Mouse (Mus musculus): ENCODE results near the gene Cln3. TPM values are rescaled to one million over a fixed set of nuclear protein-coding genes. Genes with fewer than 3 reads are reported as not detected.

The Cln3 gene
- polyA plus RNA-seq, 1 experiment from 2014 or later: 38.4 TPM

DNA sequence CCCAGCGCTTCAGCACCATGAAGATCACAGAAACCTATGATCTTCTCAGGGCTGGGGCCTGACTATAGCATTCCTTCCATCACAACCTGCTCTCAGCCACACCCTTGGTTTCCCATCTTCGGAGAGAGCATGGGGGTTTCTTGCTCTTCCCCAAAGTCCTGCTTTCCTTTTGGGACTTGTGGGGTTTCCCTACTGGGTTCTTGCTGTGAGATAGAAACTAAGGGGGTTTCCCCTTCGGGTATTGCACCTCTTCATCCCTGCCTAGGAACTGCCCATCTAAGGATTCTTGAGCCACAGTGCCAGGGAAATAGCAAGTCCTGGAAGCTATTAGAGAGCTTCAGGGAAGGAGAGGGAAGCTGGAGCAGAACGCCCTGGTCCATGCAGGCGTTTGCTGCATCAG, 10.3 kb upstream of the Cln3 start:
- H3K4me2 ChIP-seq (replicated peaks): no peak overlapping the region

DNA sequence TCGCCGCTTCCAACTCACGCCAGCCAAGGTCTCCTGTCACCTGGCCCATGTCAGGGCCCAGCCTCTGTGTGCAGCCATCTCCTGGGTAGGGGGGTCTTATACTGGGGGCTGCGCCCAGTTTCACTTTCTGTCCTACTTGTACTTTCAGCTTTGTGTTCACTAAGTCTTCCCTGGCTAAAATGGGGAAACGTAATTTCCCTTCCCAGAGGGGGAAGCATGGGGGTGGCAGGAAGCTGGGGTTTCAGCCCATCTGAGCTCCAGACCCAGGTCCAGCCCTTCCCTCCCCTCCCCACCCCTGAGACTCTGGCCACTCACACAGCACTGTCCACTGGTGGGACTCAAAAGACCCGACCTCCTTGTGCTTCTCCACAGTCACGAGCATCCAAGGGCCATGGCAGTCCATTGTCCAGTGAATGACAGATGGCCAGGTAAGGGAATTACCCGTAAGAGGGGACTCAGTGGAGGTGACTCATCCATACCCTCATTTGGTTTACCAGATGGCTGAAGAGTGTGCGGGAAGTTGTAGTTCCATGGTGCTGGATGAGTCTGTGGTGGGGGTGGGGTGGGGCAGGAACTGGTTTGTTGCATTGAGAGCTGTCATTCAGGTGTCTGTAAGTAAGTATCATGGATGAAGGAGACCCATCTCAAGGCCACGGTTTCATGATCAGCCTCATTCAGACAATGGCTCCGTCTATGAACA, 9.4 kb upstream of the Cln3 start, which contains the start of gene Il27:
Il27 (minus strand) TSS at position 80 of the 700 bp plus-strand sequence.
- Histone ChIP-seq H3K9ac (no peak within 1 kb of the TSS), H3K4me3 (replicated peaks) (no peak within 1 kb of the TSS), H3K36me3 (no peaks in the 10 kb centered on the region), H3K4me2 (replicated peaks) (no peak within 1 kb of the TSS), H3K4me1 (no peaks in the 10 kb centered on the region), H3K9me3 (replicated peaks) (no peaks in the 10 kb centered on the region), H3K27ac (replicated peaks) (no peak within 1 kb of the TSS), H3K27me3 (no peaks in the 10 kb centered on the region)
- no peak for ATAC-seq (ENCODE audit: insufficient number of reproducible peaks, low FRiP score, low TSS enrichment, low read depth)
- WGBS: 81% methylated on average over 11 of the region's 11 CpGs

More for the DNA sequence above, 10.3 kb upstream of the Cln3 start:
- H3K9me3 ChIP-seq (replicated peaks): no peaks in the 10 kb centered on the region
- ATAC-seq (ENCODE audit: insufficient number of reproducible peaks, low FRiP score, low TSS enrichment, low read depth): no peak
- H3K27ac ChIP-seq (replicated peaks): no peak overlapping the region
- no peaks in the 10 kb centered on the region for H3K27me3 ChIP-seq
- 77% methylated on average over 5 of the region's 5 CpGs for WGBS
- H3K4me3 ChIP-seq (replicated peaks): no peak overlapping the region
- no peaks in the 10 kb centered on the region for H3K4me1 ChIP-seq
- no peaks in the 10 kb centered on the region for H3K36me3 ChIP-seq
- H3K9ac ChIP-seq: no peak overlapping the region

DNA sequence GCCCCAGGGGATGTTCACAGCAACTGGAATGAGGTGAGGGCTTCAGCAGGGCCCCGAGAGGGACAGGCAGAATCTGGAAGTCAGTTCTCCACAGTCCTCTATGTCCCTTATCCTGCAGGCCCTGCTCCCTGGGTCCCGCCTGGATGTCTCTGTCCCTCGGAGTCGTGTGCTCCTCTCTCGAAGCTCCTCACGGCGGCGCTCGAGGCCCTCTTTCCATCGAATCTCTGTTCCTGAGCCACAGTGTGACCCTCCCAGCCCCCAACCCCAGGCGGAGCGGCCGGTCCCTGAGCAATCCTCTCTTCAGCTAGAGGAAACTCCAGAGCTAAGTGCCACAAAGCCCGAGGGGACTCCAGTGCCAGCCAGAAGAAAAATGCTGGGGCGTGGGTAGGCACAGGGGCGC, 2.2 kb upstream of the Cln3 start:
- Histone ChIP-seq H3K9me3 (replicated peaks) (no peaks in the 10 kb centered on the region), H3K4me2 (replicated peaks) (peak overlapping the region; percentile 47), H3K36me3 (no peaks in the 10 kb centered on the region), H3K4me3 (replicated peaks) (peak overlapping the region; percentile 23), H3K27me3 (peaks cover 15% of the 10 kb centered on the region), H3K27ac (replicated peaks) (no peak overlapping the region), H3K4me1 (peaks cover 2% of the 10 kb centered on the region), H3K9ac (0 out of 2 replicates have a peak overlapping the region, but pooled peaks have one; percentile 0)
- ATAC-seq (ENCODE audit: insufficient number of reproducible peaks, low FRiP score, low TSS enrichment, low read depth): peak; percentile 48
- WGBS: 3% methylated on average over 16 of the region's 16 CpGs

- H3K27me3 ChIP-seq: peaks cover 15% of the 10 kb centered on the region
- no peak overlapping the region for H3K9ac ChIP-seq
- H3K4me3 ChIP-seq (replicated peaks): no peak overlapping the region
- H3K27ac ChIP-seq (replicated peaks): no peak overlapping the region
- no peaks in the 10 kb centered on the region for H3K9me3 ChIP-seq (replicated peaks)
- H3K4me1 ChIP-seq: peaks cover 9% of the 10 kb centered on the region
- no peak overlapping the region for H3K4me2 ChIP-seq (replicated peaks)
- no peak for ATAC-seq (ENCODE audit: insufficient number of reproducible peaks, low FRiP score, low TSS enrichment, low read depth)
- no peaks in the 10 kb centered on the region for H3K36me3 ChIP-seq
- 54% methylated on average over 8 of the region's 8 CpGs for WGBS
Measured at GRCm38 (mm10) chr7:126586839-126587238, 1.2 kb upstream of the Cln3 start.

DNA sequence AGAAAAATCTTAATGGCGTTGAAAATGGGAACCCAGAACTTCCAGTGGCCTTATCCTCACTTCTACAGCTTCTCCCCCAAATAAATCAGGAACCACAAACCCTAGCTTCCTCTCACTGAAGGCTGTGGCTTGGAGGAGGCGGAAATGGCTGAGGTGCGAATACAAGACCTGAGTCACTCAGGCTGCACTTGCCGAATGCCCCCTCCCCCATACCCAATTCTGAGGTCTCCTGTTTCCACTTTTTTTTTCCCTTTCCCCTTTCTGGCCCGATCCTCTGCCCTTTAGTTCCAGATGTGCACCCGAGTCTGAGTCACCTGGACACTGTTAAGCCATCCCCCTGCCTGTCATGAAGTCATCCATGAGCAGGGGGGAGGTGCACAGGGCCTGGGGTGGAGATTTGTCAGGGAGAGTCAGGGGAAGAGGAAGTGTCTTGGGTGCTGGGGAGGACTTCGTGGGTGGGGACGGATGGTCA, 1.1 kb downstream of the Cln3 start, which contains the start of gene Apobr:
Apobr (plus strand) TSS at position 437 of the 472 bp plus-strand sequence.
- H3K4me3 ChIP-seq (replicated peaks): peak within 1 kb of the TSS; percentile 56
- peak within 1 kb of the TSS; percentile 94; the same call in 1 of the 2 replicates for H3K27ac ChIP-seq (replicated peaks)
- no peaks in the 10 kb centered on the region for H3K36me3 ChIP-seq
- peak within 1 kb of the TSS; percentile 80 for H3K4me2 ChIP-seq (replicated peaks)
- H3K27me3 ChIP-seq: peaks cover 15% of the 10 kb centered on the region
- no peak for ATAC-seq (ENCODE audit: insufficient number of reproducible peaks, low FRiP score, low TSS enrichment, low read depth)
- H3K9me3 ChIP-seq (replicated peaks): no peaks in the 10 kb centered on the region
- WGBS: 73% methylated on average over 8 of the region's 8 CpGs
- peaks cover 14% of the 10 kb centered on the region for H3K4me1 ChIP-seq
- H3K9ac ChIP-seq: no peak within 1 kb of the TSS

DNA sequence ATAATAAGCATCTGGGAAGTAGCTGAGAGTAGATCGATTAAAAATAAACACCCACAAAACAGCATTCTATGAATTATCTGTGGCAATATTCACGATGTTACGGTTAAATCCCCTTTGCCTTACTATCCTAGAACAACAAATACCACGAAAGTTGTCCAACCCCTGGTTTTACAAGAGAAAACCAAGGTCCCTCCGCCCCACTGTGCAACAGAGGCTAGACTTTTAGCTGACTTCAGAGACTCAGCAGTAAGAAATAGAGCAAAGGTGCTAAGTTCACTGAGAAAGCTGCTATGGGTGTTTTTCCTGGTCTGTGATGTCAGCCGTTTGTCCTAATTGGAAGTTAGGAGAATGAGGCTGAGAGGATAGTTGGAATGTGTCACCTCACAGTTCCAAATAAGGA, 1.9 kb downstream of the Cln3 start:
- Histone ChIP-seq H3K9me3 (replicated peaks) (no peaks in the 10 kb centered on the region), H3K27me3 (peaks cover 15% of the 10 kb centered on the region), H3K4me1 (peaks cover 14% of the 10 kb centered on the region), H3K36me3 (0 out of 2 replicates have a peak, but pooled peaks cover 4% of the 10 kb centered on the region), H3K27ac (replicated peaks) (peak overlapping the region; percentile 94), H3K4me3 (replicated peaks) (peak overlapping the region; percentile 56), H3K9ac (peak overlapping the region; percentile 40; the same call in 1 of the 2 replicates), H3K4me2 (replicated peaks) (peak overlapping the region; percentile 80)
- WGBS: 56% methylated on average over 6 of the region's 6 CpGs
- no peak for ATAC-seq (ENCODE audit: insufficient number of reproducible peaks, low FRiP score, low TSS enrichment, low read depth)

GRCm38 (mm10) chr7:126583251-126583709, 2.3 kb downstream of the Cln3 start:
- peak overlapping the region; percentile 80 for H3K4me2 ChIP-seq (replicated peaks)
- peak overlapping the region; percentile 94 for H3K27ac ChIP-seq (replicated peaks)
- ATAC-seq (ENCODE audit: insufficient number of reproducible peaks, low FRiP score, low TSS enrichment, low read depth): peak; percentile 69
- peaks cover 14% of the 10 kb centered on the region for H3K4me1 ChIP-seq
- H3K4me3 ChIP-seq (replicated peaks): peak overlapping the region; percentile 56
- H3K27me3 ChIP-seq: peaks cover 15% of the 10 kb centered on the region
- WGBS: under 1% methylated on average over 22 of the region's 22 CpGs
- H3K9ac ChIP-seq: peak overlapping the region; percentile 40
- peaks cover 7% of the 10 kb centered on the region; the same call in 1 of the 2 replicates for H3K36me3 ChIP-seq
- H3K9me3 ChIP-seq (replicated peaks): no peaks in the 10 kb centered on the region

DNA sequence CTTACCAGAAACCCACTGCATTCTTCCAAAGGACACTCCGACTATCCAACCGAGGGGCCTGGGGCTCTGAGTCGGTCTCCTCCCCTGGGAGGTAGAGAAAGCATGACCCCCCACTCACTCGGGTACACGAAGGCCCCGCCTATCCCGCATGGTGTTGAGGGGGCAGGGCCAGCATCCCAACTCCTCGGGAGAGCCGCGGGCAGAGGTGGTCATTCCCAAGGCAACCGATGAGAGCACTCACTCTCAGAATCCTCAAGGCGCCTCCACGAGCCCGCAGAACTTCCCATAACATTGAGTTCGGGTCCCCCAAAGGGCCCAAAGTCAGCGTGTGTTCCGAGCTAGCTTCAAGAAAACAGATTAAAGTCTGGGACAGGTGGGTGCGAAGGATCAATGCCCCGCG, 2.9 kb downstream of the Cln3 start:
- Histone ChIP-seq H3K9ac (peak overlapping the region; percentile 40), H3K4me3 (replicated peaks) (peak overlapping the region; percentile 56), H3K36me3 (peaks cover 9% of the 10 kb centered on the region; the same call in 1 of the 2 replicates), H3K27ac (replicated peaks) (peak overlapping the region; percentile 94), H3K4me2 (replicated peaks) (peak overlapping the region; percentile 80), H3K27me3 (peaks cover 15% of the 10 kb centered on the region), H3K4me1 (peaks cover 14% of the 10 kb centered on the region), H3K9me3 (replicated peaks) (no peaks in the 10 kb centered on the region)
- peak; percentile 35; the same call in 1 of the 2 replicates for ATAC-seq (ENCODE audit: insufficient number of reproducible peaks, low FRiP score, low TSS enrichment, low read depth)
- WGBS: 1% methylated on average over 20 of the region's 20 CpGs

DNA sequence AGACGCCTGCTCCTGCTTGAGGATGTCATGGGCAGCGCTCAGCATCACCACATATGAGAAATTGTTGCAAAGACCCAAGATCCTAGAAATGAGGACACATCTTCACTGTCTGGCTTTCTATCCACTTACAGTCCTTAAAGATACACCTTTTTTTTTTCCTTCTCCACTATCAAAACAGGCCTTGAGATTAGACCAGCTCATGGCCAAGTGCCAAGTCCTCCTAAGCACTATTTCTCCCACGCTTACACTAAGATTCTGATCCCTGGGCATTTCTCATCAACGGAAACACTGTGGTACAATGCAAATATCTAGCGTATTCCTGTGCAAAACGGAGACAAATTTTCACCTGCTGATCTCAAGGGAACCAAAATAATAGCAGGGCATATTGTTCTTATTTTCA, 4.0 kb downstream of the Cln3 start:
- no peak overlapping the region for H3K27ac ChIP-seq (replicated peaks)
- 82% methylated on average over 6 of the region's 6 CpGs for WGBS
- no peak for ATAC-seq (ENCODE audit: insufficient number of reproducible peaks, low FRiP score, low TSS enrichment, low read depth)
- no peak overlapping the region for H3K4me2 ChIP-seq (replicated peaks)
- H3K4me1 ChIP-seq: peaks cover 14% of the 10 kb centered on the region
- H3K36me3 ChIP-seq: peaks cover 18% of the 10 kb centered on the region
- peaks cover 5% of the 10 kb centered on the region; the same call in 1 of the 2 replicates for H3K27me3 ChIP-seq
- H3K9ac ChIP-seq: no peak overlapping the region
- H3K4me3 ChIP-seq (replicated peaks): no peak overlapping the region
- H3K9me3 ChIP-seq (replicated peaks): no peaks in the 10 kb centered on the region

DNA sequence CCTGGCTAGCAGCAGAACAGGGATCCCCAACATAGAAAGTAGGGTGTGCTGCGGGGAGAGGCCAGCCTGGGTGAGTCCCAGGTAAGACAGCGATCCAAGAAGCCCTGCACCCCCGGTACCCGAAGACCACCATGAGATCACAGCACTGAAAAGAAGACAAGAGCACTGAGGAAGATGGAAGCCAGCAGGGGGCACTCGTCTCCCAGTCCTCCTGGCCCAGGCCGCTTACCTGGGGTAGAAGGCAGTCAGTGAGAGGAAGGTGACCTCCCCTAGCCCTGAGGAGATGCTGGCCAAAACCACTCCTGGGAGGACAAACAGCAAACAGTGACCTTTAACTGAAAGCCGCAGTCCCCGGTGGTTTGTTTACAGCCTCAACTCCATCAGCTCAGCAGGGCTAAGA, 6.4 kb downstream of the Cln3 start:
- Histone ChIP-seq H3K4me1 (peaks cover 14% of the 10 kb centered on the region), H3K27ac (replicated peaks) (no peak overlapping the region), H3K4me3 (replicated peaks) (no peak overlapping the region), H3K4me2 (replicated peaks) (no peak overlapping the region), H3K9ac (no peak overlapping the region), H3K9me3 (replicated peaks) (no peaks in the 10 kb centered on the region), H3K27me3 (no peaks in the 10 kb centered on the region), H3K36me3 (peaks cover 28% of the 10 kb centered on the region)
- no peak for ATAC-seq (ENCODE audit: insufficient number of reproducible peaks, low FRiP score, low TSS enrichment, low read depth)
- 48% methylated on average over 8 of the region's 8 CpGs for whole genome bisulfite sequencing

- Histone ChIP-seq H3K27ac (replicated peaks) (no peak overlapping the region), H3K27me3 (no peaks in the 10 kb centered on the region), H3K4me1 (peaks cover 6% of the 10 kb centered on the region), H3K4me3 (replicated peaks) (no peak overlapping the region), H3K9ac (no peak overlapping the region), H3K36me3 (peaks cover 34% of the 10 kb centered on the region), H3K4me2 (replicated peaks) (no peak overlapping the region), H3K9me3 (replicated peaks) (no peaks in the 10 kb centered on the region)
- 57% methylated on average over 8 of the region's 8 CpGs for whole genome bisulfite sequencing
- ATAC-seq (ENCODE audit: insufficient number of reproducible peaks, low FRiP score, low TSS enrichment, low read depth): no peak
Measured at GRCm38 (mm10) chr7:126576946-126577345, 8.7 kb downstream of the Cln3 start.
